Comparison of ENCODE assay signal across 27 mouse cellular contexts in the genomic region with DNA sequence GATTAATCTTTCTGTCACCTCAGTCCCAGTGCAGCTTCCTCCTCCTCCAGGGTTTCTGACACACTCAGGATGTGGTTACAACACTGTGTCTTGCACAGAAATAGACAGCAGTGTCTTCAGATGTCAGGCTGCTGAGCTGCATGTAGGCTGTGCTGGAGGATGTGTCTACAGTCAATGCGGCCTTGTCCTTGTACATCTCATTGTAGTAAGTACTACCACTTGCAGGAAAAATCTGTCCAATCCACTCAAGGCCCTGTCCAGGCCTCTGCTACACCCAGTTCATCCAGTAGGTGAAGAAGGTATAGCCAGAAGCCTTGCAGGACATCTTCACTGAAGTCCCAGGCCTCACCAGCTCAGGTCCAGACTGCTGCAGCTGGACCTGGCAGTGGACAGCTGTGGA.
DNase-seq lines count a peak whose midpoint lies in the region; ATAC-seq lines count a peak whose summit lies in the region.
"Had no signal": no experiment of that assay in that cellular context is flagged by ENCODE, and none has a peak within 500 bp of the region (broad histone marks: within the 10 kb centered on the region; RNA-seq: fewer than 3 reads in every experiment).

No protein-coding gene starts in this region.

- ATAC-seq in activated CD4-positive, CD25-positive, alpha-beta regulatory T cell, adult 4 months = peak; percentile 40
- ATAC-seq in megakaryocyte, adult 5-6 weeks (ENCODE audit: poor library complexity, severe bottlenecking) = peak; percentile 56
- no peak for ATAC-seq in liver, embryonic 11.5 days (replicated peaks; ENCODE audit: low FRiP score)
- ATAC-seq in hindbrain, embryonic 14.5 days (ENCODE audit: low FRiP score) = no peak
- ATAC-seq: forebrain, postnatal 0 days; intestine, embryonic 15.5 days had no signal

- no peak overlapping the region for H3K9ac ChIP-seq in liver, embryonic 11.5 days (ENCODE audit: low read depth, low read length)
- H3K9ac ChIP-seq in hindbrain, embryonic 14.5 days = no peak overlapping the region
- H3K9ac ChIP-seq: forebrain, postnatal 0 days; heart, embryonic 15.5 days; hindbrain, embryonic 13.5 days; intestine, embryonic 15.5 days; kidney, embryonic 15.5 days; limb, embryonic 15.5 days; liver, embryonic 15.5 days; lung, embryonic 15.5 days had no signal

- 68% methylated on average over 1 of the region's 1 CpGs for WGBS in liver, embryonic 11.5 days
- 94% methylated on average over 1 of the region's 1 CpGs for WGBS in hindbrain, embryonic 14.5 days

- peak; percentile 53 for DNase-seq in CD4-positive helper T cell, adult 2 months (ENCODE audit: low read depth, low spot score)
- DNase-seq in thymus, postnatal 10 days (ENCODE audit: low spot score in 2 of 2) = peak; percentile 26 to 28
- no peak for DNase-seq in neural tube, embryonic 10.5 days (ENCODE audit: extremely low spot score, low spot score)
- no peak for DNase-seq in liver, embryonic 11.5 days (ENCODE audit: low spot score)
- no peak for DNase-seq in hindbrain, embryonic 14.5 days (ENCODE audit: low spot score)
- DNase-seq in heart, adult 18-20 months = no peak
- DNase-seq: adrenal gland, postnatal 36 days; cerebellum, adult 11 months; cerebellum, adult 9-11 months; forebrain, postnatal 0 days; gastrocnemius, postnatal 14 days; heart, adult 2 months; heart, postnatal 36 days; kidney, postnatal 4 days; left cerebral cortex, postnatal 4 days had no signal

- H3K4me2 ChIP-seq in liver, embryonic 11.5 days = no peak overlapping the region
- H3K4me2 ChIP-seq in hindbrain, embryonic 14.5 days (replicated peaks) = no peak overlapping the region
- H3K4me2 ChIP-seq: heart, embryonic 15.5 days; hindbrain, embryonic 13.5 days; intestine, embryonic 15.5 days; kidney, embryonic 15.5 days; limb, embryonic 15.5 days; liver, embryonic 15.5 days; lung, embryonic 15.5 days; midbrain, embryonic 11.5 days had no signal

- H3K27ac ChIP-seq in liver, embryonic 11.5 days (ENCODE audit: low read depth, low read length) = no peak overlapping the region
- H3K27ac ChIP-seq in hindbrain, embryonic 14.5 days = no peak overlapping the region
- H3K27ac ChIP-seq: embryonic facial prominence, embryonic 10.5 days; heart, adult 2 months; heart, embryonic 15.5 days; hindbrain, embryonic 13.5 days; intestine, embryonic 15.5 days; kidney, embryonic 15.5 days; limb, embryonic 15.5 days; liver, embryonic 15.5 days; lung, embryonic 15.5 days; macrophage had no signal

- peaks cover 3% of the 10 kb centered on the region; the same call in 1 of the 2 replicates for H3K9me3 ChIP-seq in liver, embryonic 11.5 days (ENCODE audit: control insufficient read depth, low read length)
- H3K9me3 ChIP-seq in hindbrain, embryonic 14.5 days (ENCODE audit: control insufficient read depth, low read length) = peaks cover 15% of the 10 kb centered on the region
- H3K9me3 ChIP-seq: intestine, embryonic 15.5 days; limb, embryonic 15.5 days; liver, embryonic 15.5 days; lung, embryonic 15.5 days had no signal

- no peaks in the 10 kb centered on the region for H3K27me3 ChIP-seq in liver, embryonic 11.5 days (replicated peaks; ENCODE audit: control insufficient read depth, insufficient read depth, low read length)
- H3K27me3 ChIP-seq in hindbrain, embryonic 14.5 days (ENCODE audit: control insufficient read depth, insufficient read depth, low read length) = no peaks in the 10 kb centered on the region
- H3K27me3 ChIP-seq: heart, embryonic 15.5 days; hindbrain, embryonic 13.5 days; intestine, embryonic 15.5 days; kidney, embryonic 15.5 days; limb, embryonic 15.5 days; liver, embryonic 15.5 days; lung, embryonic 15.5 days had no signal

- no peak overlapping the region for H3K4me3 ChIP-seq in liver, embryonic 11.5 days (ENCODE audit: low read depth, low read length)
- no peak overlapping the region for H3K4me3 ChIP-seq in hindbrain, embryonic 14.5 days (replicated peaks; ENCODE audit: low read length)
- H3K4me3 ChIP-seq: embryonic facial prominence, embryonic 10.5 days; heart, adult 2 months; heart, embryonic 15.5 days; hindbrain, embryonic 13.5 days; intestine, embryonic 15.5 days; kidney, embryonic 15.5 days; limb, embryonic 15.5 days; liver, embryonic 15.5 days; lung, embryonic 15.5 days had no signal

- H3K36me3 ChIP-seq in liver, embryonic 11.5 days (ENCODE audit: control insufficient read depth, insufficient read depth, low read length) = no peaks in the 10 kb centered on the region
- H3K36me3 ChIP-seq in hindbrain, embryonic 14.5 days (replicated peaks; ENCODE audit: control insufficient read depth, insufficient read depth) = no peaks in the 10 kb centered on the region
- H3K36me3 ChIP-seq: embryonic facial prominence, embryonic 10.5 days; heart, embryonic 15.5 days; hindbrain, embryonic 13.5 days; intestine, embryonic 15.5 days; kidney, embryonic 15.5 days; limb, embryonic 15.5 days; liver, embryonic 15.5 days; lung, embryonic 15.5 days had no signal

- H3K4me1 ChIP-seq in liver, embryonic 11.5 days (replicated peaks; ENCODE audit: control insufficient read depth, insufficient read depth, low read length) = no peaks in the 10 kb centered on the region
- H3K4me1 ChIP-seq in hindbrain, embryonic 14.5 days (replicated peaks; ENCODE audit: control insufficient read depth, insufficient read depth, low read length) = no peaks in the 10 kb centered on the region
- H3K4me1 ChIP-seq: embryonic facial prominence, embryonic 10.5 days; heart, embryonic 15.5 days; hindbrain, embryonic 13.5 days; intestine, embryonic 15.5 days; kidney, embryonic 15.5 days; limb, embryonic 15.5 days; liver, embryonic 15.5 days; lung, embryonic 15.5 days had no signal

Comparison
In these comparisons a context has a peak if more than half of its experiments do, and no peak if none do; other contexts are left out.
1. DNase-seq: peak in CD4-positive helper T cell, adult 2 months (single experiment) and thymus, postnatal 10 days (2 of 2); none in neural tube, embryonic 10.5 days (single experiment), liver, embryonic 11.5 days (single experiment), hindbrain, embryonic 14.5 days (single experiment) and heart, adult 18-20 months (0 of 2).
2. ATAC-seq: peak in activated CD4-positive, CD25-positive, alpha-beta regulatory T cell, adult 4 months (single experiment) and megakaryocyte, adult 5-6 weeks (single experiment); none in liver, embryonic 11.5 days (single experiment) and hindbrain, embryonic 14.5 days (single experiment).